Mouse (Mus musculus): ENCODE results near the gene S100pbp.

S100pbp gene

DNA sequence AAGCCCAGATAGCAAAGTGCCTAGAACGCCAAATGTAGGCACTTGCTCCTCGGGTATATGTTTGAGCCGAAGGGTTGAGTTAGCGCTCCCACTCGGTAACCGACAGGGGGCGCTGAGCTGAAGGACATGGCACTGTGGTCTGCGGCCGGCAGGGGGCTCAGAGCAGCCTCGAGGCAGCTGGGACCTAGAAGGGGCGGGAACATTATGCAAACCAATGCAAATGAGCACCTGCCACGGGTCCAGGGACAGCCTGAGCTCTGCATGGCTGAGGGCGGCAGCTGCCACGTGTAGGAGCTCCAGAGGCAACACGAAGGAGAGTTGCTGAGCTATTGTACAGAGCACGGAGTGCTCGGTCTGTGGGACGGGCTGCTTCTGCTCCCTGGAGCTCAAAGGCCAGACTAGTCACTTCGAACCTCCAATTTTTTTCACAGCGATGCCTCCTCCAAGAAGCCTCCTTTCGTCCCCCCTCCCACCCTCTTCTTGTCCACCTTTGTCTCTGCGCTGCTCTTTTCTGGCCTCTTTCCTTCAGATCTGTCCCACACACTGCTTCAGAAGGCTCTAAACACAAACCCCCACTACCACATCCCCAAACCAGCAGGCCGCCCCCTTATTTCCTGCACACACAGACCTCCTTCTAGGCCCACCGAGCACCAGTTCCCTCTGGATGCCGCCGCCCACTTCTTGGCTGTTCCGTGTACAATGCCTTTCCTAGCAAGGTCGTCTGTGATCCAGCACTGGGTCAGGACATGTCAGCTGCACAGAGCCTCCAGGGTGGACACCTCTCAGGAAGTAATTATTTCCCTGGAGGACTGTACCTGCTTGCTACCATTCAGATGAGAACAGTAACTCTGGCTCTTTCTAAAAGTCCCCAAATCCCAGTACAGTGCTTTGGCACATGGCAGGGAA, 76.2 kb downstream of the S100pbp start:
- TF ChIP-seq CTCF (conservative IDR thresholded peaks at IDR 0.05; ENCODE audit: low read length) (peak; percentile 95), POU5F1 (IDR thresholded peaks at IDR 0.05; ENCODE audit: borderline replicate concordance, low read length) (no peak)
- peaks cover 42% of the 10 kb centered on the region for H3K4me1 ChIP-seq (replicated peaks; ENCODE audit: low read depth, low read length)
- no peaks in the 10 kb centered on the region for H3K36me3 ChIP-seq (ENCODE audit: insufficient read depth, low read length)
- peak overlapping the region; percentile 52 for H3K4me3 ChIP-seq (replicated peaks; ENCODE audit: low read length)
- H3K27me3 ChIP-seq (ENCODE audit: insufficient read depth, low read length) = peaks cover 76% of the 10 kb centered on the region
- H3K9me3 ChIP-seq (ENCODE audit: low read length) = no peaks in the 10 kb centered on the region

DNA sequence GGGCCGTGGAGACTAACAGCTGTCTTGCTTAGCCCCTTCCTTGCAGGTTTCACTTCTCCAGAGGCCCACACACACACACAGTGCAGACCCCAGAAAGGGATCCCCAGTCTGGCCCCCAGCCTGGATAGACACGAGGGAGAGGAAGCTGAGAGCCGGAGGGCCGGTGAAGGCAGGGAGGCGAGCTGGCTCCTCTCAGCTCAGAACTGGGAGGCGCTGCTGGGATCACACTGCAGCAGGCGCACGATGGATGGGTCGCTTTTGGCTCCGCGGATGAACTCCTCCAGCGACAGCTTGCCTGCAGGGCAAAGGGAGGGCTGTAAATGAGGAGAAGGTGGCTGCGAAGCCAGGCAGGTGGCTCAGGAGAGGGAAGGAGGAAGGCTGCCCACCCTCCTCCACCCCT, 77.3 kb downstream of the S100pbp start:
- Histone ChIP-seq H3K27me3 (ENCODE audit: insufficient read depth, low read length) (peaks cover 78% of the 10 kb centered on the region), H3K4me3 (replicated peaks; ENCODE audit: low read length) (peak overlapping the region; percentile 49), H3K4me1 (replicated peaks; ENCODE audit: low read depth, low read length) (peaks cover 50% of the 10 kb centered on the region), H3K9me3 (ENCODE audit: low read length) (no peaks in the 10 kb centered on the region), H3K36me3 (ENCODE audit: insufficient read depth, low read length) (no peaks in the 10 kb centered on the region)
- TF ChIP-seq NANOG (IDR thresholded peaks at IDR 0.05; ENCODE audit: borderline replicate concordance, low read length) (no peak), CTCF (conservative IDR thresholded peaks at IDR 0.05; ENCODE audit: low read length) (no peak), POU5F1 (IDR thresholded peaks at IDR 0.05; ENCODE audit: borderline replicate concordance, low read length) (no peak)

DNA sequence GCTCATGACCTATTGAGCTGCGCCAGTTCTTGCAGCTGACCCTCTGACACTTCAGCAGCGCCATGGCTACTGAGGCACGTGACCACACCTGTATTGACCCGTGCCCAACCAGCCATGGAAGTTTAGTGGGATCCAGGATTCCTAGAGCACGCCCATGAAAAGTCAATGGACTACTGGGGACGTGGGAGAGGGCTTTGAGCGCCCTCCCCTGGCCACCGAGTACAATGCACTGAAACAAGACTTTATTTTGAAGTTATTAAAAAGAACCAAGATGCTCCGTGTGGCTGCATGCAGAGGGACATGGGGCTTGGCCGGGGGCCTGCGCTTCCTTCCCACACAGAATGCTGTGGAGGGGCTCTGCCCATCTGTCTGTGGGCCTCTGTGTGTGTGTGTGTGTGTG, 78.2 kb downstream of the S100pbp start:
- H3K27me3 ChIP-seq (ENCODE audit: insufficient read depth, low read length) = peaks cover 78% of the 10 kb centered on the region
- H3K36me3 ChIP-seq (ENCODE audit: insufficient read depth, low read length) = no peaks in the 10 kb centered on the region
- TF ChIP-seq CTCF (conservative IDR thresholded peaks at IDR 0.05; ENCODE audit: low read length) (peak; percentile 64), NANOG (IDR thresholded peaks at IDR 0.05; ENCODE audit: borderline replicate concordance, low read length) (no peak), POU5F1 (IDR thresholded peaks at IDR 0.05; ENCODE audit: borderline replicate concordance, low read length) (no peak)
- H3K9me3 ChIP-seq (ENCODE audit: low read length) = no peaks in the 10 kb centered on the region
- peaks cover 56% of the 10 kb centered on the region for H3K4me1 ChIP-seq (replicated peaks; ENCODE audit: low read depth, low read length)
- no peak overlapping the region for H3K4me3 ChIP-seq (replicated peaks; ENCODE audit: low read length)

DNA sequence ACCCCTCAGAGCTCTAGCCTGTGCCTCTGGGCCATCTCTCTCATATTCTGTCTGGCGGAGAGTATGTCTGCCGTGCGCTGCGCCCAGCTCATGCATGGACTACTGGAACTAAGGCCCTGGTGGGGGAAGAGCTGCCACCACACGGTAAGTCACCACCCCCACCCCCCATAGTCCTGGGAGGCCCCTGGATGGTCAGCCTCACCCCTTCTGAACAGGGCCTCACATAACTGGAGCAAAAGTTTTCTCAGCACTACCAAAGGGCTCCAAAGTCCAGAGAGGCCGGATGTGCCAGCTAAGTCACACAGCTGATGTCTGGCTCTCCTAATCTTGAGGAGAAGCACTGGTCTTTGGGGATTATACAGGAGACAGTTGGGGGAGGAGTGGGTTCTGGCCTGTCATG, 78.7 kb downstream of the S100pbp start:
- H3K36me3 ChIP-seq (ENCODE audit: insufficient read depth, low read length) = no peaks in the 10 kb centered on the region
- TF ChIP-seq POU5F1 (IDR thresholded peaks at IDR 0.05; ENCODE audit: borderline replicate concordance, low read length) (no peak), NANOG (IDR thresholded peaks at IDR 0.05; ENCODE audit: borderline replicate concordance, low read length) (no peak), CTCF (conservative IDR thresholded peaks at IDR 0.05; ENCODE audit: low read length) (no peak)
- no peaks in the 10 kb centered on the region for H3K9me3 ChIP-seq (ENCODE audit: low read length)
- H3K4me3 ChIP-seq (replicated peaks; ENCODE audit: low read length) = no peak overlapping the region
- H3K27me3 ChIP-seq (ENCODE audit: insufficient read depth, low read length) = peaks cover 78% of the 10 kb centered on the region
- peaks cover 62% of the 10 kb centered on the region for H3K4me1 ChIP-seq (replicated peaks; ENCODE audit: low read depth, low read length)

DNA sequence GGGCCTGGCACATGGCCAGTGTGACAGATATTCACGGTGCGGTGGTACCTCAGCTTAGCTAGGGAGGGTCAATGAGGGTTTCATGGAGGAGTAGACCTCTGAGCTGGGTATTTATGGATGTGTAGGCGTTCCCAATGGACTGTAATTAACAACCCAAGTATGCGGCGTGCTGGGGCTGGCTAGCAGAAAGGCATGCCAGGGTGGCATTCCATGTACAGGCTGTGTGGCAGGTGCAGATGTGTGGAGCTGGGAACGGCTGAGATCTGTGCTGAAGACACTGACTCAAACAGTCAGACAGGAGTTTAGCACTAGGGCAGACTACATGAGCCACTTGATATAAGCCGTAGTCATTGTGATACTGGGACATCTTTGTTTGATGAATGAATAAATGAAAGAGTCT, 80.9 kb downstream of the S100pbp start:
- Histone ChIP-seq H3K4me1 (replicated peaks; ENCODE audit: low read depth, low read length) (peaks cover 65% of the 10 kb centered on the region), H3K27me3 (ENCODE audit: insufficient read depth, low read length) (peaks cover 78% of the 10 kb centered on the region), H3K4me3 (replicated peaks; ENCODE audit: low read length) (peak overlapping the region; percentile 39; the same call in 1 of the 2 replicates), H3K9me3 (ENCODE audit: low read length) (no peaks in the 10 kb centered on the region), H3K36me3 (ENCODE audit: insufficient read depth, low read length) (no peaks in the 10 kb centered on the region)
- TF ChIP-seq CTCF (conservative IDR thresholded peaks at IDR 0.05; ENCODE audit: low read length) (no peak), NANOG (IDR thresholded peaks at IDR 0.05; ENCODE audit: borderline replicate concordance, low read length) (no peak)

DNA sequence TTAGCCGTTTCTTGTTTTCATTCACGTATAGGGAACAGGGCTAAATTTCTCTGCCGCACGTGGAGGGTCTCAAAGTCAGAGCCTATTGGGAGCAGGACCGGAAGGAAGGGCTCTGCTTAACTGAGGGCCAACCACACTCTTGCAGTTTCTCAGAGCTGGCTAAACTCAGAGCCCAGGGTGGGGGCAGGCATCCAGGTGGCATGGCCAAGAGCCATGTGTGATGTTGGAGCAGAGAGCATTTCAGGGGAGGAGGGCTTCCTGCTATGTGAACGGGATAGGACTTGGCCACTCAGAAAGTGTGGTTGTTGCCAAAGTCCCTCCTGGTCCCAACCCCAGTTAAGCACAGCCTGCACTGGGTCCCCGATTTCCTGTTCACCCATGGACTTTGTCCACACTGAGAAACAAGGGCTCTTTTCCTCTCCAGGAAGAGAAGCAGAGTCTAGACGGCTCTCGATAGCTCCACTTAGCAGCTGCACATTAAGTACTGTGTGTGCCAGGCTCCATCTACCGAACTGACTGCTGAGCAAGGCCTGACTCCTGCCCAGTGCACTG, 82.1 kb downstream of the S100pbp start:
- H3K4me1 ChIP-seq (replicated peaks; ENCODE audit: low read depth, low read length) = peaks cover 59% of the 10 kb centered on the region
- no peaks in the 10 kb centered on the region for H3K36me3 ChIP-seq (ENCODE audit: insufficient read depth, low read length)
- TF ChIP-seq NANOG (IDR thresholded peaks at IDR 0.05; ENCODE audit: borderline replicate concordance, low read length) (no peak), POU5F1 (IDR thresholded peaks at IDR 0.05; ENCODE audit: borderline replicate concordance, low read length) (no peak), CTCF (conservative IDR thresholded peaks at IDR 0.05; ENCODE audit: low read length) (no peak)
- H3K9me3 ChIP-seq (ENCODE audit: low read length) = no peaks in the 10 kb centered on the region
- no peak overlapping the region for H3K4me3 ChIP-seq (replicated peaks; ENCODE audit: low read length)
- H3K27me3 ChIP-seq (ENCODE audit: insufficient read depth, low read length) = peaks cover 81% of the 10 kb centered on the region

DNA sequence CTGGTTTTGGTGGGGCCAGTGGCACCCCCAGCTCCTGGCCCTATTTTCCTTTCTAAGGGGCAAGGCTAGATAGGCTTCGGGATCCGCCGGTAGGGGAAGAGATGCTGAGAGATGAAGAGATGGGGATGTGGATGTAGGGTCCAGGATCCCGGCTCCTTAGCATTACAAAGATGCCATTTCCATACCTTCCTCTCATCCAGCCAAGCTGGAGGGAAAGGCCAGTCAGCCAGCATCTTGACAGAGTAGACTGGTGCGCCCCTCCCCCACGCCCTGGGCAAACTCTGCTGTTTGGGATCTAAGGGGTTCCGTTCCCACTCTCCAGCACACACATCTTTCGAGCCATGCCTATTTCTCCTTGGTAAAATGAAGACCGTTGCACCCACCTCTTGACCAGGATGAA, 83.5 kb downstream of the S100pbp start:
- H3K27me3 ChIP-seq (ENCODE audit: insufficient read depth, low read length) = peaks cover 78% of the 10 kb centered on the region
- no peaks in the 10 kb centered on the region for H3K36me3 ChIP-seq (ENCODE audit: insufficient read depth, low read length)
- no peaks in the 10 kb centered on the region for H3K9me3 ChIP-seq (ENCODE audit: low read length)
- no peak for TF ChIP-seq CTCF (conservative IDR thresholded peaks at IDR 0.05; ENCODE audit: low read length)
- TF ChIP-seq NANOG (IDR thresholded peaks at IDR 0.05; ENCODE audit: borderline replicate concordance, low read length) = no peak
- no peak for TF ChIP-seq POU5F1 (IDR thresholded peaks at IDR 0.05; ENCODE audit: borderline replicate concordance, low read length)
- H3K4me3 ChIP-seq (replicated peaks; ENCODE audit: low read length) = peak overlapping the region; percentile 74
- H3K4me1 ChIP-seq (replicated peaks; ENCODE audit: low read depth, low read length) = peaks cover 53% of the 10 kb centered on the region

DNA sequence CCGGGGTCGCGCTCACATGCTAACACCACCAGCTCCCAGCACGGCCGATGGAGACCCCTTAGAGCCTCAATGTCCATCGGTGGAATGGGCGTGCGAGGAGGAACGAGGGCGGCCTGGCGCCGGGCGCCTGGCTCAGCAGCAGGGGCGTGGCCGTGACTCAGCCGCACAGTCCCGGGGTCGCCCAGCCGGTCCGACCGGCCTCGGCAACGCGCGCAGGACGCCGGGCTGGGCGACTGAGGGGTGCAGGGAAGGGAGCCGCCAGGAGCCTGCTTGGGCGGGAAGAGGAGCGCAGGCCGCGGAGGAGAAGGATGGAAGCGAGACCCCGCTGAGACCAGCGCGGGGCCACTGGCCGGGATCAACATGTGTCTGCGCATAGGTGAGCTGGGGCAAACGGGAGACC, 84.2 kb downstream of the S100pbp start, which contains the start of gene Tmem54:
Gene Tmem54 (plus strand): TSS at position 193 of the 400 bp plus-strand sequence.
- TF ChIP-seq CTCF (conservative IDR thresholded peaks at IDR 0.05; ENCODE audit: low read length) = no peak
- TF ChIP-seq NANOG (IDR thresholded peaks at IDR 0.05; ENCODE audit: borderline replicate concordance, low read length) = no peak
- TF ChIP-seq POU5F1 (IDR thresholded peaks at IDR 0.05; ENCODE audit: borderline replicate concordance, low read length) = no peak
- Histone ChIP-seq H3K9me3 (ENCODE audit: low read length) (no peaks in the 10 kb centered on the region), H3K4me1 (replicated peaks; ENCODE audit: low read depth, low read length) (peaks cover 46% of the 10 kb centered on the region), H3K4me3 (replicated peaks; ENCODE audit: low read length) (peak within 1 kb of the TSS; percentile 74), H3K36me3 (ENCODE audit: insufficient read depth, low read length) (no peaks in the 10 kb centered on the region), H3K27me3 (ENCODE audit: insufficient read depth, low read length) (peaks cover 75% of the 10 kb centered on the region)
